8 mouse cellular contexts compared by ENCODE assay signal in genomic region chr10:81376561-81377361, GRCm38 (mm10). TPM values are rescaled to one million over a fixed set of nuclear protein-coding genes. Genes with fewer than 3 reads are reported as not detected.
A peak's percentile ranks its signal among the peaks of the same experiment; 100 is the strongest.
DNase-seq lines count a peak whose midpoint lies in the region; ATAC-seq and TF ChIP-seq lines count a peak whose summit lies in the region.

No protein-coding gene starts in this region.

- no peaks in the 10 kb centered on the region for H3K9me3 ChIP-seq in heart, embryonic 16.5 days (replicated peaks; ENCODE audit: control insufficient read depth, low read length)
- H3K9me3 ChIP-seq in G1E (replicated peaks), result no peaks in the 10 kb centered on the region
- no peaks in the 10 kb centered on the region for H3K9me3 ChIP-seq in forebrain, embryonic 15.5 days

- DNase-seq in heart, postnatal 36 days, result no peak
- DNase-seq in G1E (ENCODE audit: low spot score), result no peak
- no peak for DNase-seq in left cerebral cortex, adult 9 months (ENCODE audit: low spot score in 2 of 2)
- DNase-seq in ovary, adult 18-20 months (ENCODE audit: low spot score), result no peak
- no peak for DNase-seq in T-cell, adult 2 months (ENCODE audit: low spot score)

- no peak for TF ChIP-seq CTCF in G1E (IDR thresholded peaks at IDR 0.05; ENCODE audit: low read depth, low read length)

- H3K4me1 ChIP-seq in heart, embryonic 16.5 days (ENCODE audit: control insufficient read depth, insufficient read depth, low read length), result peaks cover 18% of the 10 kb centered on the region
- peaks cover 77% of the 10 kb centered on the region for H3K4me1 ChIP-seq in G1E (ENCODE audit: insufficient read depth, low read depth, low read length)
- peaks cover 31% of the 10 kb centered on the region for H3K4me1 ChIP-seq in forebrain, embryonic 15.5 days

- peak overlapping the region; percentile 36 for H3K27ac ChIP-seq in heart, embryonic 16.5 days (ENCODE audit: low read length)
- H3K27ac ChIP-seq in forebrain, embryonic 15.5 days (replicated peaks), result no peak overlapping the region
- H3K27ac ChIP-seq in macrophage, result 0 out of 2 replicates have a peak overlapping the region, but pooled peaks have one; percentile 64

- H3K4me2 ChIP-seq in heart, embryonic 16.5 days (ENCODE audit: low read depth, low read length), result peak overlapping the region; percentile 82
- H3K4me2 ChIP-seq in forebrain, embryonic 15.5 days (replicated peaks), result peak overlapping the region; percentile 86

- ATAC-seq in heart, embryonic 16.5 days (replicated peaks; ENCODE audit: extremely low read depth, insufficient read depth, low FRiP score), result no peak
- ATAC-seq in G1E (ENCODE audit: extremely low read depth, insufficient number of reproducible peaks, low FRiP score, poor library complexity, severe bottlenecking), result no peak
- ATAC-seq in forebrain, embryonic 15.5 days (replicated peaks), result no peak

- peak overlapping the region; percentile 86 for H3K4me3 ChIP-seq in heart, embryonic 16.5 days (ENCODE audit: low read length)
- peak overlapping the region; percentile 85 for H3K4me3 ChIP-seq in G1E (ENCODE audit: low read depth, low read length)
- peak overlapping the region; percentile 91 for H3K4me3 ChIP-seq in forebrain, embryonic 15.5 days
- H3K4me3 ChIP-seq in macrophage (ENCODE audit: inconsistent target), result peak overlapping the region; percentile 82

- H3K27me3 ChIP-seq in heart, embryonic 16.5 days (ENCODE audit: control insufficient read depth, insufficient read depth, low read length), result no peaks in the 10 kb centered on the region
- no peaks in the 10 kb centered on the region for H3K27me3 ChIP-seq in G1E (ENCODE audit: insufficient read depth, low read length)
- H3K27me3 ChIP-seq in forebrain, embryonic 15.5 days, result no peaks in the 10 kb centered on the region

- H3K36me3 ChIP-seq in heart, embryonic 16.5 days (ENCODE audit: control insufficient read depth, insufficient read depth), result peaks cover 7% of the 10 kb centered on the region
- peaks cover 57% of the 10 kb centered on the region for H3K36me3 ChIP-seq in G1E (replicated peaks)
- H3K36me3 ChIP-seq in forebrain, embryonic 15.5 days, result peaks cover 8% of the 10 kb centered on the region; the same call in 1 of the 2 replicates
- H3K36me3 ChIP-seq in macrophage (ENCODE audit: inconsistent target), result peaks cover 23% of the 10 kb centered on the region

- intact Hi-C loops in heart, postnatal 36 days (cut with DNase I), result no loop called here

- H3K9ac ChIP-seq in heart, embryonic 16.5 days (ENCODE audit: low read length), result peak overlapping the region; percentile 95
- peak overlapping the region; percentile 93; the same call in 1 of the 2 replicates for H3K9ac ChIP-seq in forebrain, embryonic 15.5 days (replicated peaks)

- H3K79me2 ChIP-seq in macrophage (ENCODE audit: inconsistent target), result peaks cover 63% of the 10 kb centered on the region

- 35% methylated on average over 6 of the region's 6 CpGs for WGBS in heart, embryonic 16.5 days
- 42% methylated on average over 6 of the region's 6 CpGs for WGBS in forebrain, embryonic 15.5 days
- 53% methylated on average over 6 of the region's 6 CpGs for WGBS in macrophage (ENCODE audit: missing documents)

RNA-seq across cellular contexts. Expression of gene Fzr1, which starts 1.6 kb away (rescaled TPM):
- polyA plus RNA-seq in heart, embryonic 16.5 days (2015; fragmentation: Nextera tagmentation; extraction: Ambion mirVana), result 74.6 and 82.8 TPM in 2 replicates
- 10 to 100 TPM; 27.8 to 29.4 TPM for total RNA-seq in heart, postnatal 36 days (2021)
- total RNA-seq in G1E (2014; fragmentation: Nextera tagmentation) (29.7 and 65.2 TPM in 2 replicates), G1E (2017) (15.8 and 22.8 TPM in 2 replicates)
- polyA plus RNA-seq in G1E (2012) (88.9 and 96.2 TPM in 2 replicates), macrophage (2018) (12.9 to 17.0 TPM (median 15.3 TPM) in 3 replicates)
- polyA plus RNA-seq in forebrain, embryonic 15.5 days (2015; fragmentation: Nextera tagmentation; extraction: Ambion mirVana), result 133 and 135 TPM in 2 replicates
- 10 to 100 TPM; 37.1 to 93.5 (median 67.0) TPM for total RNA-seq in macrophage (2018; cell fraction: chromatin; rRNA removed)
- total RNA-seq in macrophage (2018; cell fraction: cytosol; rRNA removed), result 10 to 100 TPM; 14.6 to 29.0 (median 20.0) TPM
- 10 to 100 TPM; 20.2 to 46.0 (median 34.3) TPM for total RNA-seq in macrophage (2018; cell fraction: nucleus; rRNA removed)

RNA-seq across cellular contexts. Expression of gene Dohh, which starts 7.5 kb away (rescaled TPM):
- polyA plus RNA-seq in heart, embryonic 16.5 days (2015; fragmentation: Nextera tagmentation; extraction: Ambion mirVana), result 83.4 and 86.2 TPM in 2 replicates
- 10 to 100 TPM; 50.3 to 52.2 TPM for total RNA-seq in heart, postnatal 36 days (2021)
- total RNA-seq in G1E (2014; fragmentation: Nextera tagmentation) (9.6 and 11.9 TPM in 2 replicates), G1E (2017) (60.4 and 69.7 TPM in 2 replicates)
- polyA plus RNA-seq in G1E (2012) (186 and 220 TPM in 2 replicates), macrophage (2018) (21.0 to 48.1 TPM (median 32.0 TPM) in 3 replicates)
- 88.2 and 89.0 TPM in 2 replicates for polyA plus RNA-seq in forebrain, embryonic 15.5 days (2015; fragmentation: Nextera tagmentation; extraction: Ambion mirVana)
- 10 to 100 TPM in 20 of 26 experiments, 1 to 10 TPM in 6; 5.0 to 26.5 (median 14.1) TPM for total RNA-seq in macrophage (2018; cell fraction: chromatin; rRNA removed)
- total RNA-seq in macrophage (2018; cell fraction: cytosol; rRNA removed), result 10 to 100 TPM; 21.6 to 41.1 (median 29.6) TPM
- 10 to 100 TPM in 24 of 26 experiments, 1 to 10 TPM in 2; 9.0 to 30.8 (median 16.6) TPM for total RNA-seq in macrophage (2018; cell fraction: nucleus; rRNA removed)

RNA-seq across cellular contexts. Expression of gene Gm48551, which starts 7.5 kb away (rescaled TPM):
- polyA plus RNA-seq in heart, embryonic 16.5 days (2015; fragmentation: Nextera tagmentation; extraction: Ambion mirVana), result 2.1 and 2.6 TPM in 2 replicates
- 1 to 10 TPM; 1.1 to 2.0 TPM for total RNA-seq in heart, postnatal 36 days (2021)
- total RNA-seq in G1E (2014; fragmentation: Nextera tagmentation) (1.1 TPM in 1 of 2 replicates, not detected in the other), G1E (2017) (2.6 and 4.1 TPM in 2 replicates)
- polyA plus RNA-seq in G1E (2012) (0.72 and 1.3 TPM in 2 replicates), macrophage (2018) (0.07 to 1.0 TPM (median 0.46 TPM) in 3 replicates)
- 5.4 and 6.6 TPM in 2 replicates for polyA plus RNA-seq in forebrain, embryonic 15.5 days (2015; fragmentation: Nextera tagmentation; extraction: Ambion mirVana)
- 1 to 10 TPM in 22 of 26 experiments, under 1 TPM in 3, not detected in 1; 0.38 to 4.3 (median 2.4) TPM for total RNA-seq in macrophage (2018; cell fraction: chromatin; rRNA removed)
- total RNA-seq in macrophage (2018; cell fraction: cytosol; rRNA removed), result 1 to 10 TPM in 1 of 26 experiments, under 1 TPM in 25; 0.15 to 1.2 (median 0.53) TPM
- total RNA-seq in macrophage (2018; cell fraction: nucleus; rRNA removed), result 1 to 10 TPM in 25 of 26 experiments, under 1 TPM in 1; 0.81 to 7.0 (median 2.7) TPM

RNA-seq across cellular contexts. Expression of gene 4930404N11Rik, which starts 11.1 kb away (rescaled TPM):
- polyA plus RNA-seq in heart, embryonic 16.5 days (2015; fragmentation: Nextera tagmentation; extraction: Ambion mirVana), result 1.8 and 1.9 TPM in 2 replicates
- total RNA-seq in heart, postnatal 36 days (2021), result under 1 TPM; 0.31 to 0.81 TPM
- 2.0 TPM in 1 of 2 replicates, not detected in the other for total RNA-seq in G1E (2014; fragmentation: Nextera tagmentation)
- 0.17 and 1.2 TPM in 2 replicates for total RNA-seq in G1E (2017)
- 0.52 and 0.65 TPM in 2 replicates for polyA plus RNA-seq in G1E (2012)
- 0.73 and 1.3 TPM in 2 replicates for polyA plus RNA-seq in forebrain, embryonic 15.5 days (2015; fragmentation: Nextera tagmentation; extraction: Ambion mirVana)
- 1 to 10 TPM; 1.9 to 6.8 (median 4.2) TPM for total RNA-seq in macrophage (2018; cell fraction: chromatin; rRNA removed)
- total RNA-seq in macrophage (2018; cell fraction: cytosol; rRNA removed), result 1 to 10 TPM; 1.3 to 7.7 (median 3.5) TPM
- 10 to 100 TPM in 3 of 26 experiments, 1 to 10 TPM in 23; 1.6 to 12.0 (median 5.1) TPM for total RNA-seq in macrophage (2018; cell fraction: nucleus; rRNA removed)
- polyA plus RNA-seq in macrophage (2018), result 1.5 to 9.8 TPM (median 2.5 TPM) in 3 replicates

RNA-seq across cellular contexts. Expression of gene Gm48552, which starts 12.0 kb away (rescaled TPM):
- 0.55 and 0.83 TPM in 2 replicates for polyA plus RNA-seq in heart, embryonic 16.5 days (2015; fragmentation: Nextera tagmentation; extraction: Ambion mirVana)
- under 1 TPM in 1 of 2 experiments, not detected in 1; 0.62 TPM for total RNA-seq in heart, postnatal 36 days (2021)
- total RNA-seq in G1E (2014; fragmentation: Nextera tagmentation) (1.2 and 3.1 TPM in 2 replicates), G1E (2017) (0.38 and 0.93 TPM in 2 replicates)
- polyA plus RNA-seq in G1E (2012) (7.2 and 7.4 TPM in 2 replicates), macrophage (2018) (0.57 TPM in 1 of 3 replicates, not detected in the others)
- 2.9 and 3.1 TPM in 2 replicates for polyA plus RNA-seq in forebrain, embryonic 15.5 days (2015; fragmentation: Nextera tagmentation; extraction: Ambion mirVana)
- 1 to 10 TPM in 17 of 26 experiments, not detected in 9; 1.1 to 5.7 (median 2.3) TPM for total RNA-seq in macrophage (2018; cell fraction: chromatin; rRNA removed)
- 1 to 10 TPM in 1 of 26 experiments, under 1 TPM in 7, not detected in 18; 0.22 to 1.1 (median 0.36) TPM for total RNA-seq in macrophage (2018; cell fraction: cytosol; rRNA removed)
- 1 to 10 TPM in 9 of 26 experiments, under 1 TPM in 1, not detected in 16; 0.63 to 8.6 (median 2.8) TPM for total RNA-seq in macrophage (2018; cell fraction: nucleus; rRNA removed)
